Mouse (Mus musculus) midbrain, postnatal 0 days (tissue): ENCODE data around the gene Slc38a6. TPM values are rescaled to one million over a fixed set of nuclear protein-coding genes. Genes with fewer than 3 reads are reported as not detected.

Source experiments
- ATAC-seq: fragments of 200-750 bp; cut with Nextera tagmentation; 2 replicates; pipeline ENCODE4 v1.8.0; 2017; ENCODE audit warnings: moderate number of reproducible peaks, mild to moderate bottlenecking, moderate TSS enrichment, moderate library complexity; ENCODE audit not compliant: low FRiP score
- DNase-seq: peaks from one replicate; pipeline ENCODE4 v3.0.0-alpha.2; 2015; ENCODE audit warnings: low spot score
- H3K27ac ChIP-seq: fragments of 300-500 bp; sonication (generic); 2 replicates; pipeline ENCODE4 v1.5.1; 2014; ENCODE audit warnings: low read depth, mild to moderate bottlenecking, low read length, mixed read lengths
- H3K27me3 ChIP-seq: fragments of 300-500 bp; sonication (generic); 2 replicates; pipeline ENCODE4 v1.6.1; 2014; ENCODE audit warnings: low read length, control low read depth, mixed read lengths; ENCODE audit not compliant: insufficient read depth
- H3K36me3 ChIP-seq: fragments of 300-500 bp; sonication (generic); 2 replicates; pipeline ENCODE4 v1.6.1; 2014; ENCODE audit warnings: low read length, control low read depth, mixed read lengths; ENCODE audit not compliant: insufficient read depth
- H3K4me1 ChIP-seq: fragments of 300-500 bp; sonication (generic); 2 replicates; pipeline ENCODE4 v1.6.1; 2014; ENCODE audit warnings: mild to moderate bottlenecking, control low read depth, antibody characterized with exemption, low read length, mixed read lengths; ENCODE audit not compliant: insufficient read depth
- H3K4me2 ChIP-seq: fragments of 300-500 bp; sonication (generic); 2 replicates; pipeline ENCODE4 v1.6.1; 2014; ENCODE audit warnings: low read depth, mild to moderate bottlenecking, low read length, mixed read lengths; ENCODE audit not compliant: poor library complexity, severe bottlenecking
- H3K4me3 ChIP-seq: fragments of 300-500 bp; sonication (generic); 2 replicates; pipeline ENCODE4 v1.5.1; 2014; ENCODE audit warnings: low read depth, mild to moderate bottlenecking, low read length, moderate library complexity
- H3K9ac ChIP-seq: fragments of 300-500 bp; sonication (generic); replicated peaks from 2 replicates; pipeline ENCODE4 v1.6.1; 2014; ENCODE audit warnings: mild to moderate bottlenecking, low read length, moderate library complexity, mixed read lengths; ENCODE audit not compliant: poor library complexity, severe bottlenecking
- H3K9me3 ChIP-seq: fragments of 300-500 bp; sonication (generic); 2 replicates; pipeline ENCODE4 v1.6.1; 2016; ENCODE audit warnings: low read length, control low read depth
- CTCF ChIP-seq: IDR thresholded peaks from 2 replicates; pipeline ENCODE4 v1.5.1; 2016; ENCODE audit warnings: antibody characterized with exemption, mild to moderate bottlenecking
- WGBS: fragments of 180-500 bp; shearing (Covaris S2); extraction: QIAGEN DNeasy Blood & Tissue Kit; methylation state at CpG from one replicate; pipeline ENCODE4 v1.1.7; 2014; 5-methylcytosine and 5-hydroxymethylcytosine counted together
- polyA plus RNA-seq: library from polyadenylated mRNA; unstranded; fragments of >200 nt; fragmentation: Nextera tagmentation; extraction: Ambion mirVana; gene quantifications from 2 replicates; pipeline ENCODE4 v1.2.1, GENCODE M21; 2015
- total RNA-seq: library from RNA; depleted of rRNA; stranded (reverse); fragments of >200 nt; gene quantifications from 2 replicates; pipeline ENCODE4 v1.2.3, GENCODE M21; 2014

Slc38a6 gene
- total and polyA plus RNA-seq, 2 experiments from 2014 or later, result 10.2 to 26.2 TPM

DNA sequence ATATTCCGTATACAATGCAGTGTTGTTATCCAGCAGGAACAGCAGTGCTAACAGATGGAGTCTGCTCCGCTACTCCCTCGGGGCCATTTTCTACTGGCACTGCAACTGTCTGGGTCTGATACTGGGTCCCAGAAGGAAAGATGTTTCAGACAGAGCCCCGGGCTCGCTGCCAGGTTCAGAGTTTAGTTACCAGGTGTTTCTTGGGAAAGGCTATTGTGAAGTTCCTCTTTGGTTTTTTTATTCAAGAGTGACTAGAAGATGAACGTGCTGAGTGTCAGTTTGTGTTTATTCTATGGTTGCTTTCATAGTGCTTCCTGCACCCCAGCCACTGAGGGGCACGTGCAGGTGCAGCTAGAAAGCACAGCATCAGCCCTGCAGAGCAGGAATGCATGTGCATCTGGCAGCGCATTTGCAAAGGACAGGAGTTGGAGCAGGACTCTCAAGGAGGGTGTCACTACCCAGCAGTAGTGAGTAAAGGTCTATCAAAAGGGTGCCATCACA, 47.5 kb downstream of the Slc38a6 start:
- Histone ChIP-seq H3K4me3 (no peak overlapping the region), H3K27ac (no peak overlapping the region), H3K4me1 (no peaks in the 10 kb centered on the region), H3K4me2 (no peak overlapping the region), H3K27me3 (no peaks in the 10 kb centered on the region), H3K36me3 (0 out of 2 replicates have a peak, but pooled peaks cover 2% of the 10 kb centered on the region), H3K9me3 (no peaks in the 10 kb centered on the region), H3K9ac (no peak overlapping the region)
- 55% methylated on average over 8 of the region's 8 CpGs for WGBS
- ATAC-seq (no peak), DNase-seq (peak; percentile 62)
- no peak for TF ChIP-seq CTCF

DNA sequence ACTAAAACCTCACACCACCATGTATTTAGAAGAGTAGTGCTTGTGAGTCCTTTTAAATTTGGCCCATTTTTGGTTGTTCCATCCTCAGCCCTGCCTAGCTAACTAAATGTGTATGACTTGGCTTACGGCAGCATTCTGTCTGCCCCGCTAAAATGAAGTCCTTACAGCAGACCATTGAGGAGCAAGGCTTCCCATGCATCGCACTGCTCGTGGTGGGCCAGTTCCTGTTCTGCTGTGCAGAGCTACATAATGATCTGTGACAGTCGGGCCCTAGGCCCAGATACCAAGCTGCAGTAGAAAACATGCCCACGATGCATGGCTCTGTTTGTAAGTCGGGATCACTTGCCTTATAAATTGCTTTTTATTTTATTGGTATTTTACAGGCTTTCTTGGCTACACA, 50.5 kb downstream of the Slc38a6 start:
- Histone ChIP-seq H3K9me3 (no peaks in the 10 kb centered on the region), H3K36me3 (0 out of 2 replicates have a peak, but pooled peaks cover 2% of the 10 kb centered on the region), H3K4me1 (no peaks in the 10 kb centered on the region), H3K27ac (no peak overlapping the region), H3K9ac (no peak overlapping the region), H3K4me3 (no peak overlapping the region), H3K4me2 (no peak overlapping the region), H3K27me3 (no peaks in the 10 kb centered on the region)
- DNase-seq (no peak), ATAC-seq (no peak)
- TF ChIP-seq CTCF, result no peak
- 90% methylated on average over 7 of the region's 7 CpGs for WGBS

DNA sequence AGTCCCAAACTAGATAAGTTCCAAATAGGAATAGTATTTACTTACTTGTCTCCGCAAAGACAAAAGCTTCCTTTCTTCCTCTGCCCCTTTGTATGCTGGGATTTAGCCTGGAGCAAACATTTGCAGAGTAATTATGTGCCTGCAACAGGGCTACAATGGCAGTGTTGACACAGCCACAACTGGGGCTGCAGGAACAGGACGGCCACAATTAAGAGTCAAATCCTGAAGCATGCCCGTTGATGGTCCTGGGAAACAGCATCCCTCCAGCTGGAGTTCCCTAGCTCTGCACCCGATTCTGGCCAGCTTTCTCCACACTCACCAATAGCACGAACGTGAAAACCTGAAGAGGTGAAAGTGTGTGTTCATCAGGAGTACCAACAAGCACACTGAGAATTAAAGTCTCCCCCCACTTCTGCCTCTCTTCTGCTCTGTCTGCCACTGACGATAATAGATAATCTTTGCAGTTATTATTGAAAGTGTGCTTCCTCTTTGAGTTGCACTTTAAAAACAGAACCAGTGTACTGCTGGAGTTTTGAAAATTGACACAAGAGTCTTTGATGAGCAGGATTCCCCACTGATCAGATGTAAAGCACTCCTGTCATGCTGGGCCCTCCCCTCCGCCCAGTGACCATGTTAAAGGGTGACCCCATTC, 54.2 kb downstream of the Slc38a6 start:
- no peak for ATAC-seq
- Histone ChIP-seq H3K27ac (no peak overlapping the region), H3K27me3 (no peaks in the 10 kb centered on the region), H3K9me3 (no peaks in the 10 kb centered on the region), H3K4me2 (no peak overlapping the region), H3K4me3 (no peak overlapping the region), H3K4me1 (no peaks in the 10 kb centered on the region), H3K9ac (no peak overlapping the region), H3K36me3 (peaks cover 4% of the 10 kb centered on the region; the same call in 1 of the 2 replicates)
- WGBS, result 19% methylated on average over 8 of the region's 8 CpGs
- no peak for TF ChIP-seq CTCF
- no peak for DNase-seq

DNA sequence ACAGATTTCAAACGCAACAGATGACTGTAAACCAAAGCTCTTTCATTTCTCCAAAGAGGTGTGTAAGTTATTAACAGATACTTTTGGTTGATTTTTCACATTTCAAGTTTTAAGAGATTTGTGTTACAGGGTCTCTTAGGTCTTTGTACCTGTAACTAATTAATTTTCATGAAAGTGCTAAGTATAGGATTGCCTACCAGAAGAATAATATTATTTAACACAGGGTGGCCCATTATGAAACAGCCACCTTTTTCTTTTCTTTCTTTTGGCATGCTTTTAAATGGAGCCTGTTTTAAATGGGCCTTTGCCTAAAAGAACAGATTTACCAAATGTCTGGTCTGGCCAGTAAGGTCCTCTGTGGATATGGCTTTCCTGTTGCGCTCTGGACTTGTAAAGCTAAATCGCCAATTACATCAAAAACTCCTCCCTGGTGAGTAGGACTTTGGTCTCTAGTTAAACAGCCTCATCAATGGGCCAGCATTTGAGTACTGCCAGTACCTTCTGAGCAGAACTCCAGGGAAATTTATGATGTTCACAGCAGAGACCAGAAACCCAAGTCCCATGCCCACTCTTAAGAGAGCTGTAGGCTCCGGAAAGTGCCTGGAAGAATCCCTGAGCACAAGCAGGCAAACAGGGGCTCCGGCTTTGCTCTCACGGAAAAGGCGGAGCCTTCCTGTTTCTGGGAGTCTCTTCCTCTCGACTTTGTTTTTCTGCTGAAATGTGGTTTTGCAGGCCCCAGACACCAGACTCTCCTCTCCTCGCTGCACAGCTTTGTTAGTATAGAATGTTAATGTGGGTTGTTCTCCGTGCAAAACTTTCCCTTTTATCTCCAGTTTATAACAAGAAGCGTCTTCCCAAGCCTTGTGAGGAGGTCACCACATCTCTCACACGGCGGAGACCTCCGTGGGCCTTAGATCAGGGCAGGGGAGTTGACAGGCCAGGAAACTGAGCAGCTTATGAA, 55.4 kb downstream of the Slc38a6 start:
- no peak for TF ChIP-seq CTCF
- 61% methylated on average over 14 of the region's 14 CpGs for WGBS
- no peaks in the 10 kb centered on the region for H3K27me3 ChIP-seq
- no peaks in the 10 kb centered on the region for H3K4me1 ChIP-seq
- H3K27ac ChIP-seq, result no peak overlapping the region
- H3K4me2 ChIP-seq, result no peak overlapping the region
- ATAC-seq, result no peak
- no peaks in the 10 kb centered on the region for H3K9me3 ChIP-seq
- H3K36me3 ChIP-seq, result peaks cover 7% of the 10 kb centered on the region
- H3K4me3 ChIP-seq, result no peak overlapping the region
- no peak overlapping the region for H3K9ac ChIP-seq
- DNase-seq, result no peak

DNA sequence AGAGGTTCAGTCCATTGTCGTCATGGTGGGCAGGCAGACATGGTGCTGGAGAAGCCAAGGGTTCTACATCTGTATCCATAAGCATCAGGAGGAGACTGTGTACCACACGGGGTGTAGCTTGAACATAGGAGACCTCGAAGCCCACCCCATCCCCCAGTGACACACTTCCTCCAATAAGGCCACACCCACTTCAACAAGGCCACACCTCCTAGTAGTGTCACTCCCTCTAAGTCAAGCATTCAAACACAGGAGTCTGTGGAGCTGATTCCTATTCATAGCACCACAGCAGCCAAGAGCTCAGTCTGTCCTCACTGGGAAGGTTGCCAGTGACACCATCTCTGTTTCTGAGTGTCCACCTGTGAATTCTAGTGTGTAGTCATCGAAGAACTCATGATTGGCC, 57.7 kb downstream of the Slc38a6 start:
- H3K9ac ChIP-seq, result no peak overlapping the region
- H3K9me3 ChIP-seq, result no peaks in the 10 kb centered on the region
- H3K36me3 ChIP-seq, result peaks cover 7% of the 10 kb centered on the region
- WGBS, result 94% methylated on average over 4 of the region's 4 CpGs
- no peak overlapping the region for H3K4me3 ChIP-seq
- H3K4me2 ChIP-seq, result no peak overlapping the region
- TF ChIP-seq CTCF, result no peak
- no peak overlapping the region for H3K27ac ChIP-seq
- H3K27me3 ChIP-seq, result no peaks in the 10 kb centered on the region
- DNase-seq (no peak), ATAC-seq (no peak)
- no peaks in the 10 kb centered on the region for H3K4me1 ChIP-seq

DNA sequence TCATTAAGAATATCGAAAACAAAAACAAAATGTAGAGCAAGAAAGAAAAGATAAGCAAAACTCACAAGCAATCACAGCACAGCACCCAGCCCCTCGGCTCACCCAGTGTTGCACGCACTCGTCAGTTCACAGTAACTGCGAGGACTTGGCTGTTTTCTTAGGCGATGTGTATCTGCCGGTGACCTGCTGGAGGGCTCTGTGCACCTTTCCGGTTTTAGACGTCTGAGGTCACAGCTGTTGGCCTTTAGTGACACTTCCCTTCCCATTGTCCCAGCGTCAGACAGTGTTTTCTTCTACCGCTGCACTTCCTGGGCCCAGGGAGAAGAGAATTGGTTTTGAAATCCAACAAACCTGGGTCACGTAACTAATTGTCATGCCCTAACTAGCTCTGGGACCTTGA, 58.6 kb downstream of the Slc38a6 start:
- Histone ChIP-seq H3K27ac (no peak overlapping the region), H3K36me3 (peaks cover 7% of the 10 kb centered on the region), H3K27me3 (no peaks in the 10 kb centered on the region), H3K4me1 (no peaks in the 10 kb centered on the region), H3K9ac (no peak overlapping the region), H3K4me3 (no peak overlapping the region), H3K9me3 (no peaks in the 10 kb centered on the region), H3K4me2 (no peak overlapping the region)
- ATAC-seq (no peak), DNase-seq (no peak)
- WGBS, result 84% methylated on average over 12 of the region's 12 CpGs
- no peak for TF ChIP-seq CTCF
